Mouse (Mus musculus) cerebellum, adult 2 months (tissue): Measurements from ENCODE around the gene Cep295. TPM values are rescaled to one million over a fixed set of nuclear protein-coding genes. Genes with fewer than 3 reads are reported as not detected.
"Not testable (repeated sequence)": the region's sequence is repeated elsewhere in the genome, so short reads cannot be mapped to it uniquely, and the experiment has no call there.

ENCODE experiments used
- DNase-seq, 2 experiments: peaks; one replicate each; pipeline ENCODE4 v3.0.0; 2021
- H3K27ac ChIP-seq: fragments of 200-500 bp; 2 replicates; pipeline ENCODE4 v1.5.1; 2012; ENCODE audit warnings: low read length, control low read depth, inconsistent platforms; ENCODE audit not compliant: insufficient read depth
- H3K27me3 ChIP-seq: fragments of 200-500 bp; 2 replicates; pipeline ENCODE4 v1.6.1; 2012; ENCODE audit warnings: inconsistent platforms, mild to moderate bottlenecking, low read length, moderate library complexity; ENCODE audit not compliant: control insufficient read depth, insufficient read depth
- H3K4me1 ChIP-seq: fragments of 200-500 bp; 2 replicates; pipeline ENCODE4 v1.6.1; 2011; ENCODE audit warnings: low read length; ENCODE audit not compliant: control insufficient read depth, insufficient read depth
- H3K4me3 ChIP-seq: fragments of 200-500 bp; replicated peaks from 2 replicates; pipeline ENCODE3; 2011; ENCODE audit warnings: mild to moderate bottlenecking, low read depth, low read length, control low read depth; ENCODE audit not compliant: insufficient read depth
- CTCF ChIP-seq: fragments of 200-500 bp; IDR thresholded peaks from 2 replicates; pipeline ENCODE4 v1.5.1; 2011; ENCODE audit warnings: low read depth, mild to moderate bottlenecking, control low read depth, low read length, moderate library complexity, borderline replicate concordance; ENCODE audit not compliant: insufficient read depth
- POLR2A ChIP-seq: fragments of 200-500 bp; IDR thresholded peaks from 2 replicates; pipeline ENCODE4 v1.6.1; 2011; ENCODE audit warnings: low read length, control low read depth, borderline replicate concordance; ENCODE audit not compliant: insufficient read depth
- WGBS: fragments of 180-500 bp; shearing (Covaris S2); methylation state at CpG from one replicate; pipeline ENCODE4 v1.1.7; 2018; 5-methylcytosine and 5-hydroxymethylcytosine counted together
- polyA plus RNA-seq: library from polyadenylated mRNA; depleted of rRNA; stranded (reverse); fragments of >200 nt; gene quantifications from 2 replicates; pipeline ENCODE4 v1.2.3, GENCODE M21; 2012

Gene Cep295
- polyA plus RNA-seq, 1 experiment = 20.0 TPM

DNA sequence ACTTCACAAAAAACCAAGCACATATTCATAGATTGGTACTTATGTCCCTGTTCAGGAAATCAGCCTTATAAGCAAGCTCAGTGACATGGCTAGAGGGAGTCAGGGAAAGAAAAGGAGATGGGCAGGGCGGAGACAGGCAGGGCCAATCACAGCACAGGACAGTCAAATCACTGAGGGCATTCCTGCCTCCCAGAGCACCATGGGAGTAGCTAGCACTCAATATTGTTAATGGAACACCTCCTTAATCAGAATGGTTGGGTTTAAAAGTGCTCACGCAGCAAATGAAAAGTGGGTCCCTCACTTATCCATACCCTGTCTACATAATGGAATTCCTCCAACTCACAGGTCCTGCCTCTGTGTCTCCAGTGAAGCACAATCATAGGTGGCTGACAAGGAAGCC, 54.7 kb downstream of the Cep295 start:
- Histone ChIP-seq H3K4me3 (no peak overlapping the region), H3K27ac (no peak overlapping the region), H3K27me3 (no peaks in the 10 kb centered on the region), H3K4me1 (no peaks in the 10 kb centered on the region)
- 71% methylated on average over 2 of the region's 2 CpGs for WGBS
- TF ChIP-seq POLR2A (no peak), CTCF (no peak)
- DNase-seq = no peak

DNA sequence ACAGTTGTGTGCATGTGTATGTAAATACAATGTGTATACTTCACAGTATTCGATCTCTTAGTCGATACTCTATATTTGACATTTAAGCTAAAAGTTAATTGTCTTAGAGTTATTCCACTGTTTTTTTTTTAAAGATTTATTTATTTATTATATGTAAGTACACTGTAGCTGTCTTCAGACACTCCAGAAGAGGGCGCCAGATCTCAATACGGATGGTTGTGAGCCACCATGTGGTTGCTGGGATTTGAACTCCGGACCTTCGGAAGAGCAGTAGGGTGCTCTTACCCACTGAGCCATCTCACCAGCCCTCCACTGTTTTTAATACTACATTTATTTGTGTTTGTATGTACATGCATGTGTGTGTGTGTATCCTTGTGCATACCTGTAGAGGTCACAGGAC, 55.6 kb downstream of the Cep295 start:
- 79% methylated on average over 6 of the region's 6 CpGs for WGBS
- not testable (repeated sequence) for H3K27ac ChIP-seq, H3K4me1 ChIP-seq, H3K27me3 ChIP-seq, DNase-seq, H3K4me3 ChIP-seq

DNA sequence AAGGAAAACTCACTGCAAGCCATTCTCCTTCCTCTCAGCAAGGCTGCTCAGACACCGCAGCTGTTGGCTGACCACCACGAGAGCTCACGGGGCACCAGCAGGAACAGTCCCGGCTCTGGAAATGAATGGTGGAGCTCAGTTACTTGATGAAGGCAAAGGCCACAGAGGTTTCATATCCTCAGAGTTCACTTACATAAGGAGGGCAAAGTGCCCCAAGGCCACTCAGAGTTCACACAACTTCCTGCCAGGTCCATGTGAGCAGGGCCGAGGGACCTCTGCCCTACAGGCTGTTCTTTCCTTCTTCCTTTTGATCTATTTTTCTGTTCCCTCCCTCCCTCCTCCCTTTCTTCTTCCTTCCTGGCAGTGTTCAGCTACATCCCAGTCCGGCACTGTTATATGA, 56.2 kb downstream of the Cep295 start:
- TF ChIP-seq CTCF = no peak
- TF ChIP-seq POLR2A = no peak
- no peak for DNase-seq
- Histone ChIP-seq H3K27me3 (no peaks in the 10 kb centered on the region), H3K4me1 (no peaks in the 10 kb centered on the region), H3K27ac (no peak overlapping the region), H3K4me3 (no peak overlapping the region)
- 18% methylated on average over 6 of the region's 6 CpGs for WGBS

DNA sequence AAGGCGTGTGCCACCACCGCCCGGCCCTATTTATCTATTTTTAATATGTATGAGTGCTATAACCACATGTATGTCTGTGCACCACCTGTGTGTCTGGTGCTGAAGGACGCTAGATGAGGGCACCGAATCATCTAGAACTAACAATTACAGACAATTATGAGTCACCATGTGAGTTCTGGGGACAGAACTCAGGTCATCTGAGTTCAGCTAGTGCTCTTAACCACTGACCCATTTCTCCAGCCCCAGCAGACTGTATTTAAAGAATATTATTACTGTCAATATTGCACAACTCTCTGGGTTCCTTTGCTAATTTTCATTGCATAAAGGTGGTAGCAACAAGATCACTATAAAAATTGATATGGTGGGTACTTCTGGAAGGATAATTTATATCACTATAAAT, 57.5 kb downstream of the Cep295 start:
- Histone ChIP-seq H3K27ac (no peak overlapping the region), H3K4me3 (no peak overlapping the region), H3K27me3 (no peaks in the 10 kb centered on the region), H3K4me1 (no peaks in the 10 kb centered on the region)
- WGBS = 88% methylated on average over 5 of the region's 5 CpGs
- no peak for DNase-seq
- TF ChIP-seq POLR2A (no peak), CTCF (no peak)

DNA sequence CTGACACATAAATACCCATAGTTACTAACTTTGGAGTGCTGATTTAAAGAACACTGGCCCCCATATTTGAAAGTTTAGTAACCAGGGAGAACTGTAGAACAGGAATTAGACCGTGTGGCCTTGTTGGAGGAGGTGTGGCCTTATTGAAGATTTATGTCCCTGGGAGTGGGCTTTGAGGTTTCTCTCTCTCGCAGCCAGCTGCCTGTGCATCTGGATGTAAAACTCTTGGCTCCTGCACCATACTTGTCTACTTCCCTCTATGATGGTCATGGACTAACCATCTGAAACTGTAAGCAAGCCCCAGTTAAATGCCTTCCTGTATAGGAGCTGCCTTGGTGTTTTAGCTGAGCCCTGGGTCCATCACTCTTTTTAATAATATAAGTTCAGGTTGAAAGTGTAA, 59.1 kb downstream of the Cep295 start:
- Histone ChIP-seq H3K27ac (no peak overlapping the region), H3K4me3 (no peak overlapping the region), H3K4me1 (no peaks in the 10 kb centered on the region), H3K27me3 (no peaks in the 10 kb centered on the region)
- no peak for DNase-seq
- TF ChIP-seq CTCF (no peak), POLR2A (no peak)
- 61% methylated on average over 2 of the region's 2 CpGs for WGBS

DNA sequence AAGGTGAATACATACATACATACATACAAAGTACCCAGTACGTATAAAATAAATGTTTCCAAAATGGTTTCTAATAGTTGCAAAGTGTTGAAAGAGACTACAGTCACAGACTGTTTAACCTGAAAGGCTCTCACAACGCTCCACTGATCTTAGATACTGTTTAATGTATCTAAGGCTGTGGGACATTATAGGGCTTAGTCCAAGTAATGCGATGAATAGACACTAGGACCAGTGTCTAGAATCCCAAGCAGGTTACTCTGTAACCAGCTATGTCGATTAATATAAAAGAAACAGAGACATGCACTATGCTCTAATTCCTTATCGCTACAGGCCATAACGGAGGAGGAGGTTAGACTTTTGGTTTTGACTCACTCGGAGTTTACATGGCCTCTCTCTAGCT, 60.5 kb downstream of the Cep295 start:
- Histone ChIP-seq H3K27ac (no peak overlapping the region), H3K27me3 (no peaks in the 10 kb centered on the region), H3K4me3 (no peak overlapping the region), H3K4me1 (no peaks in the 10 kb centered on the region)
- DNase-seq = no peak
- no peak for TF ChIP-seq POLR2A
- TF ChIP-seq CTCF = no peak
- 88% methylated on average over 7 of the region's 7 CpGs for WGBS

DNA sequence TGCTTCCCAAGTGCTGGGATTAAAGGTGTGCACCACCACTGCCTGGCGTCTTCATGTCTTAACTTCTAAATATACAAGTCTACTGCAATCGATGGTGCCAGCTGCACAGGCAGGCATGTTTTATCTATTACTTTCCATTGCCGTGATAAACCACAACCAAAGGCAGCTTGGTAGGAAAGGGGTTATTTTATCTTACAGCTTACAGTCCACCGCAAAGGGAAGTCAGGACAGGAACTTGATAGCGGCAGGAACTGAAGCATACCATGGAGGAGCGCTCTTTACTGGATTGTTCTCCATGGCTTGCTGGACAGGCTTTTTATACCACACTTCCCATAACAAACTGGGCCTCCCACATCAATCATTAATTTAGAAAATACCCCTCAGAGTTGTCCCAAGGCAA, 68.3 kb downstream of the Cep295 start:
- TF ChIP-seq CTCF (no peak), POLR2A (no peak)
- H3K27me3 ChIP-seq = no peaks in the 10 kb centered on the region
- H3K27ac ChIP-seq = no peak overlapping the region
- WGBS = 90% methylated on average over 6 of the region's 6 CpGs
- no peak for DNase-seq
- H3K4me3 ChIP-seq = no peak overlapping the region
- no peaks in the 10 kb centered on the region for H3K4me1 ChIP-seq

DNA sequence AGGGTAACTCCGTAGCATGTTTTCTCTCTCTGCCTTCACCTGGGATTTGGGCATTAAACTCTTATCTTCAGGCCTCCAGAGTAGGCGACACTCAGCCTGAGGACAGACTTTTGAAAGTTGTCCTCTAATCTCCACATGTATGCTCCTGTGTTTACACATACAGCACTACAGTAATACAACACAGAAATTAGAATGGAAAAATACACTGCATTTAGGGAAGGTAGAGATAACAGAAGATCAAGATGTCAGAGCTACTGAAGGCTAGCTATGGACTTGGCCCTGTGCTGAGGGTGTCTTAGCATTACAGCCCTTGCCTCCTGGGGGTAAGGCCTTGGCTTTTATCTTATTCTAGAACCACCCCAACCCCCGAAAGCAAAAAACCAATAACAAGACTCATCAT, 69.2 kb downstream of the Cep295 start:
- no peak for TF ChIP-seq POLR2A
- no peak for TF ChIP-seq CTCF
- H3K4me1 ChIP-seq = no peaks in the 10 kb centered on the region
- no peak for DNase-seq
- no peaks in the 10 kb centered on the region for H3K27me3 ChIP-seq
- H3K27ac ChIP-seq = no peak overlapping the region
- 86% methylated on average over 3 of the region's 3 CpGs for WGBS
- no peak overlapping the region for H3K4me3 ChIP-seq

DNA sequence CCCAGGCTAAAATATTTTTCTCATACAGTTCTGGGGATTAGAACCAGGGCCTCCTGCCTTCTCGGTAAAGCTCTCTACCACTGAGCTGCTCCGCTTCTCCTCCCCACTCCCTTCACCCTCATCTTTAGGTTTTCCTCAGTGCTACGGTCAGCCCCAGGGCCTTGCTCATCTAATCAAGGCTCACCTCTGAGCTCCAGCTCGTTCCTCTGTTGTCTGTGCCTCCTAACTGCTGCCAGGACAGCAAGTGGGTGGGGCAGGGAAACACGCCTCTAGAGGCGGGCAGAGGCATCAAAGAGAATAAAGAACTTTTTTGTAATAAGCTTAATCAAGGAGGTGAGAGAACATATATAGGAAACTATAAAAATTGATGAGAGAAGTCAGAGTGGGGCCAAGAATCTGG, 69.7 kb downstream of the Cep295 start:
- 55% methylated on average over 6 of the region's 6 CpGs for WGBS
- no peak overlapping the region for H3K4me3 ChIP-seq
- H3K27me3 ChIP-seq = no peaks in the 10 kb centered on the region
- no peak for DNase-seq
- no peak overlapping the region for H3K27ac ChIP-seq
- H3K4me1 ChIP-seq = no peaks in the 10 kb centered on the region
- no peak for TF ChIP-seq POLR2A
- TF ChIP-seq CTCF = no peak
